Mouse (Mus musculus): Measurements from ENCODE around the gene Retreg1.

DNA sequence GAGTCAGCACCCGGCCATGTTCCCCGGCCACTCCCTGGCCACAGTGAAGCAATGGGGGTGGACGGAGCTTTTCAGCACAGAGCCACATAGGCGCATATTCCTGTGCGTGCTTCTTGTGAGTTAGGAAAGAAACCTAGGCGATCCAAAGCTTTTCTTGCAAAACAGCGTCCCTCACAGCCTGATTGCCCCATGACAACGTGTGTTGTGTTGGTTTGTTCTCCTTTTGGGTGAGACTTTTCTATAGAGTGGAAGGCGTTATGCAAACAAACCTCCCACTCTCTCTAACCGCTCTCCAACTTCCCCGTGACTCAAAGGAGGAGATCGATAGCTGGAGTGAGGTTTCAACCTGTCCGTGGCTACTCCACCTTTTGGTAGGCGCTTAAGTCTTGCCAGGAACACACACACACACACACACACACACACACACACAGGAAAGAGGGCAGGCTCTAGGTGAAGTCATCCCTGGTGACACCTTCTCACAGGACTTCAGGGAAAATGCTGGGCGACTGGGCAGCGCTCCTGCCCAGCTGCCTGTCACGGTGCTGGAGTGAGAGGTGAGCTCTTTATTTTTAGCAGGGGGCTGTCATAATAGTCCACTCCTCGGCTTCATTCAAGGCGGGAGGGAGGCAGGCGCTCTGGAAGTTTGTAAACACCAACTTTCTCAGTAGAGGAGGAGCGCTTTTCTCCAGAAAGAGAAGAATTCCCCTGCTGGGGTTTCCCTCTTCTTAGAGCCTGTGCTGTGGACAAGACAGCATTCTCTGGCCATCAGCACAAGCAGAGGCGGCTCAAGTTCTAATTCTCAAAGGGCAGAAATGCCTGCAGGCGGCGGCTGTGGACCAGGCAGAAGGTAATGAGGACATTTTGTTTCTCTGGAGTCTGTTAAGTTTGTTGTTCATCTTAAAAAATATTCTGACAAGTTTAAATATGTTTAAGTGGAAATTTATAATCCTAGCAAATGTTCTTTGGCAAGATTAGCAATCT is 97.7 kb downstream of the Retreg1 start:
- TF ChIP-seq CTCF (conservative IDR thresholded peaks at IDR 0.05; ENCODE audit: low read length) (no peak), NANOG (IDR thresholded peaks at IDR 0.05; ENCODE audit: borderline replicate concordance, low read length) (no peak)

Measured in E14TG2a.4 (cell line).